Mouse (Mus musculus): Measurements from ENCODE around the gene Ddb2. TPM values are rescaled to one million over a fixed set of nuclear protein-coding genes. Genes with fewer than 3 reads are reported as not detected.

Gene Ddb2
- polyA plus RNA-seq, 1 experiment: 2.0 TPM

DNA sequence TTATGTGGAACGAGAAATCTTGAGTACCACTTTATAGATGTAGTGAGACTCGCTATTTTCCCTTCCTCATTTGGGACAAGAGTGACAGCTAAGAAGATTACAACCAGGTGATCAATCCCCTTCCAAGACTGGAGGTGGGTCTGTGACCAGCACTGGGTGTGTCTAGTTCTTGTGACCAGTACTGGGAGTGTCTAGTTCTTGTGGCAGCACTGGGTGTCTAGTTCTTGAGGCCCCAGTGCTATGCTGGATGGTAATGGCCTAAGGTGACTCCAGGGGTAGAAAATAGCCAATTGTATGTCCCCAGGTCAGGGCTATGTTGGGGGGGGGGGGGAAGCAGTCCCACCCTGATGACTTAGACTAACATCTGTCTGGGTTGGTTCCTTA, 42.6 kb upstream of the Ddb2 start:
- Histone ChIP-seq H3K4me2 (ENCODE audit: low read depth) (no peak overlapping the region), H3ac (ENCODE audit: control insufficient read depth, insufficient read length) (no peak overlapping the region), H3K36me3 (ENCODE audit: control insufficient read depth, insufficient read depth) (peaks cover 18% of the 10 kb centered on the region), H3K4me3 (no peak overlapping the region), H3K27me3 (ENCODE audit: control insufficient read depth, insufficient read depth, insufficient read length) (no peaks in the 10 kb centered on the region), H3K79me2 (ENCODE audit: control insufficient read depth, insufficient read depth) (no peaks in the 10 kb centered on the region)
- TF ChIP-seq TCF3 (IDR thresholded peaks at IDR 0.05; ENCODE audit: insufficient read length, low read depth) (no peak), MYOG (IDR thresholded peaks at IDR 0.05; ENCODE audit: control insufficient read depth in 1 of 3, insufficient read depth in 1 of 3, insufficient read length in 2 of 3, low read depth in 2 of 3) (no peak), MAX (IDR thresholded peaks at IDR 0.05; ENCODE audit: low read depth) (no peak), POLR2A (IDR thresholded peaks at IDR 0.05; ENCODE audit: insufficient read length, low read depth) (no peak), POLR2AphosphoS2 (IDR thresholded peaks at IDR 0.05; ENCODE audit: insufficient read length, low read depth) (no peak), SRF (IDR thresholded peaks at IDR 0.05; ENCODE audit: control insufficient read depth, insufficient read length, low read depth) (no peak), E2F4 (IDR thresholded peaks at IDR 0.05; ENCODE audit: insufficient read depth) (no peak), MYOD1 (IDR thresholded peaks at IDR 0.05; ENCODE audit: control insufficient read depth in 1 of 3, insufficient read length in 2 of 3, low read depth in 2 of 3) (no peak), USF1 (IDR thresholded peaks at IDR 0.05; ENCODE audit: low read depth) (no peak), TCF12 (IDR thresholded peaks at IDR 0.05; ENCODE audit: insufficient read depth, poor library complexity, severe bottlenecking) (no peak), CEBPB (IDR thresholded peaks at IDR 0.05; ENCODE audit: insufficient read depth, poor library complexity, severe bottlenecking) (no peak), REST (IDR thresholded peaks at IDR 0.05; ENCODE audit: insufficient read depth, insufficient read length) (no peak)

DNA sequence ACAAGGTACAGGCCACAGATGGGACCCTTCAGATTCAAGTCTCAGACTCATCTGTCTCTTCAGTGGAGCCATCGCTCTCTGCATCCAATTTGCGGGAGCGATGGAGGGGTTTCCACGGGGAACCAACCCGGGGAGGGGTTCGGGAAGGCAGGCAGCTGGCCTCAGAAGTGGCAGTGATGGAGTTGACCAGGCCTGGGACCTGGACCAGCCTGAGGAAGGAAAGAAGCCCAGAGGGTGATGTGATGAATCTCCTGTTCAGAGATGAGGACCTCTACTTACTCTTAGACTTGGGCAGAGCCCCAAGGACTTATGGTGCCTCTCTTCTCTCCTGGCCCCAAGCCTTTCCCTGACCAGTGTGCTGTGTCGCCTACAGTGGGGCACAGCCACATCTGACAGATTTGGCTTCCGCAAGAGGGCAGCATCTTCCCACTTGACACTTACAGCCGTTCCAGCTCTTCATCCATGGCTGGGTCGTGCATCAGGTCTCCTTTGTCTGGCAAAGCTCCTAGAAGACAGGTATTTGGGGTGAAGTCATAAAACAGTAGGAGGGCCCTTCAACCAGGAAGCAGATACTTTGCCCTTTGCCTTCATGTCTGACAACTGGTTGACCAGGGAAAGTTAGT, 42.1 kb upstream of the Ddb2 start:
- H3K79me2 ChIP-seq (ENCODE audit: control insufficient read depth, insufficient read depth): no peaks in the 10 kb centered on the region
- no peak overlapping the region for H3K4me3 ChIP-seq
- TF ChIP-seq E2F4 (IDR thresholded peaks at IDR 0.05; ENCODE audit: insufficient read depth) (no peak), SRF (IDR thresholded peaks at IDR 0.05; ENCODE audit: control insufficient read depth, insufficient read length, low read depth) (no peak), TCF12 (IDR thresholded peaks at IDR 0.05; ENCODE audit: insufficient read depth, poor library complexity, severe bottlenecking) (no peak), MAX (IDR thresholded peaks at IDR 0.05; ENCODE audit: low read depth) (no peak), POLR2AphosphoS2 (IDR thresholded peaks at IDR 0.05; ENCODE audit: insufficient read length, low read depth) (peak; percentile 91), REST (IDR thresholded peaks at IDR 0.05; ENCODE audit: insufficient read depth, insufficient read length) (no peak), CEBPB (IDR thresholded peaks at IDR 0.05; ENCODE audit: insufficient read depth, poor library complexity, severe bottlenecking) (no peak), POLR2A (IDR thresholded peaks at IDR 0.05; ENCODE audit: insufficient read length, low read depth) (peak; percentile 31), TCF3 (IDR thresholded peaks at IDR 0.05; ENCODE audit: insufficient read length, low read depth) (no peak), USF1 (IDR thresholded peaks at IDR 0.05; ENCODE audit: low read depth) (no peak), MYOD1 (IDR thresholded peaks at IDR 0.05; ENCODE audit: control insufficient read depth in 1 of 3, insufficient read length in 2 of 3, low read depth in 2 of 3) (no peak), MYOG (IDR thresholded peaks at IDR 0.05; ENCODE audit: control insufficient read depth in 1 of 3, insufficient read depth in 1 of 3, insufficient read length in 2 of 3, low read depth in 2 of 3) (no peak)

DNA sequence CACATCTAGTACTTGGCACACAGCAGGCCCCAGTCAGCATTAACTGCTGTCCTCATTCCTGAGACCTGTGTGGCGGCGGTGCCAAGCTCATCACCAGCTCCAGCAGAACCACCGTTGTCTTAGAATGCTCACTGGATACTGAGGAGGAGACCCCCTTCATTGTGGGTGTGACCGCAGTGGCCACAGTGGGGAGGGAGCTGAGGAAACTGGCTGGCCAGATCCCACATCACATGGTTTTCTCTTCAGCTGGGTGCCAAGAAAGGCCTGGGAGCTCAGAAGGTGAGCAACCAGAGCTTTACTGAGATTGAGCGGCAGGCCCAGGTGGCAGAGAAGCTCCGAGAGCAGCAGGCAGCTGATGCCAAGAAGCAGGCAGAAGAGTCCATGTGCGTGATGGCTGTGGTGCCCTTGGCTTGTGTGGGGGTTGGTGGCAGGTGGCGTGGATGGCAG, 32.9 kb upstream of the Ddb2 start:
- H3K79me2 ChIP-seq (ENCODE audit: control insufficient read depth, insufficient read depth): peaks cover 27% of the 10 kb centered on the region
- H3K4me3 ChIP-seq: no peak overlapping the region
- peaks cover 61% of the 10 kb centered on the region for H3K36me3 ChIP-seq (ENCODE audit: control insufficient read depth, insufficient read depth)
- no peaks in the 10 kb centered on the region for H3K27me3 ChIP-seq (ENCODE audit: control insufficient read depth, insufficient read depth, insufficient read length)
- no peak overlapping the region for H3K4me2 ChIP-seq (ENCODE audit: low read depth)
- H3ac ChIP-seq (ENCODE audit: control insufficient read depth, insufficient read length): no peak overlapping the region
- TF ChIP-seq TCF12 (IDR thresholded peaks at IDR 0.05; ENCODE audit: insufficient read depth, poor library complexity, severe bottlenecking) (no peak), POLR2AphosphoS2 (IDR thresholded peaks at IDR 0.05; ENCODE audit: insufficient read length, low read depth) (no peak), MYOD1 (IDR thresholded peaks at IDR 0.05; ENCODE audit: control insufficient read depth in 1 of 3, insufficient read length in 2 of 3, low read depth in 2 of 3) (peak in 2 of 3 experiments; percentile 50 to 57), POLR2A (IDR thresholded peaks at IDR 0.05; ENCODE audit: insufficient read length, low read depth) (no peak)

More for the DNA sequence above, 42.1 kb upstream of the Ddb2 start:
- H3K27me3 ChIP-seq (ENCODE audit: control insufficient read depth, insufficient read depth, insufficient read length): no peaks in the 10 kb centered on the region
- H3K36me3 ChIP-seq (ENCODE audit: control insufficient read depth, insufficient read depth): peaks cover 23% of the 10 kb centered on the region
- H3ac ChIP-seq (ENCODE audit: control insufficient read depth, insufficient read length): no peak overlapping the region
- no peak overlapping the region for H3K4me2 ChIP-seq (ENCODE audit: low read depth)

DNA sequence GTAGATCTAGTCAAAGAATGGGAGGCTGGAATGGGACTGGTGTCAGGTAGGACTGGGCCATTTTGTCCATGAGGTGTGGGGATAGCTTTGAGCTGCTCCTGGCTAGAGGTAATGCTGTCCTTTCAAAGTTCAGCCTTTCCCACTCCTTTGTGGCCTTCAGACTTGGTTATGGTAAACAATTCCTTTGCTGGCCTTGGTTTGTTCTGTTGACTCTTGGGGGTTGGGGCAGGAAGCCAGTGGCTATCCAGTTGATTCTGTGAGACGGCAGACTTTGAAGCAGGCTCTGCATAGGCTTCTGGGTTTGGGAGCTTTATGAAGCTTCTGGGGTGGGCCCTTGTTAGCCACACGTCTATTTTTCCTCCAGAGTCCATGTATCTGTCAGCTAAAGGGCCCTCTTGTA, 31.9 kb upstream of the Ddb2 start:
- H3K4me2 ChIP-seq (ENCODE audit: low read depth): no peak overlapping the region
- peaks cover 27% of the 10 kb centered on the region for H3K79me2 ChIP-seq (ENCODE audit: control insufficient read depth, insufficient read depth)
- H3ac ChIP-seq (ENCODE audit: control insufficient read depth, insufficient read length): no peak overlapping the region
- no peaks in the 10 kb centered on the region for H3K27me3 ChIP-seq (ENCODE audit: control insufficient read depth, insufficient read depth, insufficient read length)
- no peak overlapping the region for H3K4me3 ChIP-seq
- H3K36me3 ChIP-seq (ENCODE audit: control insufficient read depth, insufficient read depth): peaks cover 53% of the 10 kb centered on the region
- TF ChIP-seq USF1 (IDR thresholded peaks at IDR 0.05; ENCODE audit: low read depth) (no peak), E2F4 (IDR thresholded peaks at IDR 0.05; ENCODE audit: insufficient read depth) (no peak), POLR2AphosphoS2 (IDR thresholded peaks at IDR 0.05; ENCODE audit: insufficient read length, low read depth) (no peak), MAX (IDR thresholded peaks at IDR 0.05; ENCODE audit: low read depth) (no peak)

DNA sequence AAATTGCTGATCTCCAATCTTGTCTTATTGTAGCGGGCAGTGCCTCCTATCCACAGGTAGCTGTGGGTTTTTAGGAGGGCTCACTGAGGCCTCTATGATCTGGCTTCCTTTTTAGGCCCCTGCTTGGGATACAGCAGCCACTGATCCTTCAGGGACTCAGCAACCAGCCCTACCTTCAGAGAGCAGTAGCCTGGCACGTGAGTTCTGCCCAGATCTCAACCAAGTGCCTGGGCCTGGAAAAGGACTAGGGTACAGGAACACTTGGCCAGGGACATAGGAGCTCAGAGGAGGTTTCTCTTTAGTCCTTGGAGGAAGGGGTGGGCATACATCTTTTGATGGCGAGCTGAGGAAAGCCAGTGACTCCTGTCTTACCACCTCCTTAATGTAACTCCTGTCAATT, 31.3 kb upstream of the Ddb2 start:
- no peak overlapping the region for H3K4me3 ChIP-seq

More for the DNA sequence above, 31.3 kb upstream of the Ddb2 start:
- H3K27me3 ChIP-seq (ENCODE audit: control insufficient read depth, insufficient read depth, insufficient read length): no peaks in the 10 kb centered on the region
- H3K36me3 ChIP-seq (ENCODE audit: control insufficient read depth, insufficient read depth): peaks cover 46% of the 10 kb centered on the region
- TF ChIP-seq E2F4 (IDR thresholded peaks at IDR 0.05; ENCODE audit: insufficient read depth) (no peak), MAX (IDR thresholded peaks at IDR 0.05; ENCODE audit: low read depth) (no peak), TCF12 (IDR thresholded peaks at IDR 0.05; ENCODE audit: insufficient read depth, poor library complexity, severe bottlenecking) (no peak), USF1 (IDR thresholded peaks at IDR 0.05; ENCODE audit: low read depth) (no peak), MYOG (IDR thresholded peaks at IDR 0.05; ENCODE audit: control insufficient read depth in 1 of 3, insufficient read depth in 1 of 3, insufficient read length in 2 of 3, low read depth in 2 of 3) (no peak), REST (IDR thresholded peaks at IDR 0.05; ENCODE audit: insufficient read depth, insufficient read length) (no peak), POLR2AphosphoS2 (IDR thresholded peaks at IDR 0.05; ENCODE audit: insufficient read length, low read depth) (no peak), TCF3 (IDR thresholded peaks at IDR 0.05; ENCODE audit: insufficient read length, low read depth) (no peak), POLR2A (IDR thresholded peaks at IDR 0.05; ENCODE audit: insufficient read length, low read depth) (no peak)
- H3K4me2 ChIP-seq (ENCODE audit: low read depth): no peak overlapping the region
- H3K79me2 ChIP-seq (ENCODE audit: control insufficient read depth, insufficient read depth): peaks cover 27% of the 10 kb centered on the region
- H3ac ChIP-seq (ENCODE audit: control insufficient read depth, insufficient read length): no peak overlapping the region
